Mouse (Mus musculus): Measurements from ENCODE around the gene Tmem56.

GRCm38 (mm10) chr3:121250048-121250447, 32.9 kb downstream of the Tmem56 start:
- TF ChIP-seq GATA1 (IDR thresholded peaks at IDR 0.05; ENCODE audit: low read length) (no peak), TAL1 (IDR thresholded peaks at IDR 0.05; ENCODE audit: low read length) (no peak)
